Mouse (Mus musculus): ENCODE results near the gene Slc11a1. TPM values are rescaled to one million over a fixed set of nuclear protein-coding genes. Genes with fewer than 3 reads are reported as not detected.

Gene Slc11a1
- polyA plus RNA-seq, 1 experiment, result 16.9 TPM

DNA sequence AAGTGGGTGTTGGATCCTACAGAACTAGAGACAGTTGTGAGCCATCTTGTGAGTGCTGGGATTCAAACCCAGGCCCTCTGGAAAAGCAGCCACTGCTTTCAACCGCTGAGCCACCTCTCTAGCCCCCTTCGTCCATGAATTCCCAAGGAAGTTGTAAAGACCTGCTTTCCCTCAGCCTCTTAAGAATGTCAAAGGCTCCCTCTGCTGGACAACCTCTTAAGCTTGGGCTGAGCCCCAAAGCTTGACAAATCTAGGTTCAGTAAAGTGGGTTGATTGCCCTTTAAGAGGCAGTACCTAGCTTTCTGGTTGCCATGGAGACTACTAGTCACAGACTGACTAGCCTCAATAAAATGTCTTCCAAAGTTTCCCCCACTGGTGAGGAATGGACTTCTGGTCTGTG, 13.2 kb upstream of the Slc11a1 start, which contains the start of gene Catip:
TSS of gene Catip (plus strand) at position 297 of the 400 bp plus-strand sequence.
- Histone ChIP-seq H3K4me1 (ENCODE audit: control insufficient read depth, insufficient read depth, low read length) (peaks cover 5% of the 10 kb centered on the region), H3K4me3 (replicated peaks; ENCODE audit: control insufficient read depth, low read depth, low read length) (no peak within 1 kb of the TSS), H3K27ac (ENCODE audit: control insufficient read depth, insufficient read depth, low read depth, low read length, poor library complexity) (no peak within 1 kb of the TSS)
- 7% methylated on average over 2 of the region's 2 CpGs for WGBS
- no peak for TF ChIP-seq POLR2A (IDR thresholded peaks at IDR 0.05; ENCODE audit: borderline replicate concordance, control insufficient read depth, low read depth, low read length)
- TF ChIP-seq CTCF (IDR thresholded peaks at IDR 0.05; ENCODE audit: control insufficient read depth, insufficient read depth, low read length), result peak; percentile 46

DNA sequence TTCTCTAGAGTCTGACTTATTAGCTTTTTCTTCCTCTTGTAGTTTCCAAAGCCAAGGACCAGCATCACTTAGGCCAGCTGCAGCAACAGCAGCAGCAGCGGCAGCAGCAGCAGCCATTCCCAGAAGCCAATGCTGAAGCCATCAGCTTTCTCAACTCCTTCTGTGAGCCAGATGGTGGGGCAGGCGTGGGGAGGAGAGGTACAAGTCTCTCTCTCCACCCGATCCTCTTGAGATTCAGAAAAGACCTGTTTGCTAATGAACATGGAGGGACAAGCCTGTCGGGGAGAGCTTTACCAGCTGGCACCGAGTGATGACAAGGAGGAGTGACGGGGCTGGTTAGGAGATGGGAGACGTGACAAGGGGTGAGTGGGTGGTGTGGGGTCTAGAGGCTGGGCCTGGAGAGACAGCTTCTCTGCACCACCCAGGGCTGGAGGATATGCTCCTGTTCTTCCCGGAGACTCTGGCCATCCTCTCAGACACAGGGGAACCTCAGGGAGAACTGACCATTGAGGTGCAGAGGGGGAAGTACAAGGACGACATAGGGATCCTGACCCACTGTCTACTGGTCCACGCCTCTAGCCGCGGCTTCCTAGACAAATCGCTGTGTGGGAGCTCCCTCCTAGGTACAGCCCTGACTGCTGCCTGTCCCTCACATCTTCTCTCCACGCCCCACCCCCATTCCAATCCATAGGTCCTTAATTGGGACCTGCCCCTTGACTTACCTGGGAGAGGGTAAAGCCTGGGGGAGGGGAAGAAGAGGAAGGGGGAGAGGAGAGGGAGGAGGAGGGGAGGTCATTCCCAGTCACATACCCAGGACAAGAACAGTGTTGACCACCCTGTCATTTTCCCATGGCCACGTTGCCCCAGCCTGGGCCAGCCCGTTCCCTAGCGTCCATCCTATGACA, 12.4 kb upstream of the Slc11a1 start:
- WGBS, result 76% methylated on average over 17 of the region's 17 CpGs
- no peak overlapping the region for H3K27ac ChIP-seq (ENCODE audit: control insufficient read depth, insufficient read depth, low read depth, low read length, poor library complexity)
- TF ChIP-seq POLR2A (IDR thresholded peaks at IDR 0.05; ENCODE audit: borderline replicate concordance, control insufficient read depth, low read depth, low read length) (no peak), CTCF (IDR thresholded peaks at IDR 0.05; ENCODE audit: control insufficient read depth, insufficient read depth, low read length) (no peak; the same call in 1 of the 2 replicates)
- H3K4me3 ChIP-seq (replicated peaks; ENCODE audit: control insufficient read depth, low read depth, low read length), result no peak overlapping the region
- peaks cover 5% of the 10 kb centered on the region for H3K4me1 ChIP-seq (ENCODE audit: control insufficient read depth, insufficient read depth, low read length)

GRCm38 (mm10) chr1:74363437-74363836, 11.6 kb upstream of the Slc11a1 start:
- H3K27ac ChIP-seq (ENCODE audit: control insufficient read depth, insufficient read depth, low read depth, low read length, poor library complexity), result no peak overlapping the region
- 66% methylated on average over 5 of the region's 5 CpGs for WGBS
- no peak for TF ChIP-seq POLR2A (IDR thresholded peaks at IDR 0.05; ENCODE audit: borderline replicate concordance, control insufficient read depth, low read depth, low read length)
- no peak for TF ChIP-seq CTCF (IDR thresholded peaks at IDR 0.05; ENCODE audit: control insufficient read depth, insufficient read depth, low read length)

GRCm38 (mm10) chr1:74364270-74364669, 10.7 kb upstream of the Slc11a1 start:
- Histone ChIP-seq H3K27ac (ENCODE audit: control insufficient read depth, insufficient read depth, low read depth, low read length, poor library complexity) (no peak overlapping the region), H3K4me1 (ENCODE audit: control insufficient read depth, insufficient read depth, low read length) (peaks cover 7% of the 10 kb centered on the region), H3K4me3 (replicated peaks; ENCODE audit: control insufficient read depth, low read depth, low read length) (no peak overlapping the region)
- TF ChIP-seq CTCF (IDR thresholded peaks at IDR 0.05; ENCODE audit: control insufficient read depth, insufficient read depth, low read length), result no peak
- TF ChIP-seq POLR2A (IDR thresholded peaks at IDR 0.05; ENCODE audit: borderline replicate concordance, control insufficient read depth, low read depth, low read length), result no peak
- WGBS, result 17% methylated on average over 8 of the region's 8 CpGs

More at GRCm38 (mm10) chr1:74363437-74363836, 11.6 kb upstream of the Slc11a1 start:
- Histone ChIP-seq H3K4me1 (ENCODE audit: control insufficient read depth, insufficient read depth, low read length) (peaks cover 5% of the 10 kb centered on the region), H3K4me3 (replicated peaks; ENCODE audit: control insufficient read depth, low read depth, low read length) (no peak overlapping the region)

DNA sequence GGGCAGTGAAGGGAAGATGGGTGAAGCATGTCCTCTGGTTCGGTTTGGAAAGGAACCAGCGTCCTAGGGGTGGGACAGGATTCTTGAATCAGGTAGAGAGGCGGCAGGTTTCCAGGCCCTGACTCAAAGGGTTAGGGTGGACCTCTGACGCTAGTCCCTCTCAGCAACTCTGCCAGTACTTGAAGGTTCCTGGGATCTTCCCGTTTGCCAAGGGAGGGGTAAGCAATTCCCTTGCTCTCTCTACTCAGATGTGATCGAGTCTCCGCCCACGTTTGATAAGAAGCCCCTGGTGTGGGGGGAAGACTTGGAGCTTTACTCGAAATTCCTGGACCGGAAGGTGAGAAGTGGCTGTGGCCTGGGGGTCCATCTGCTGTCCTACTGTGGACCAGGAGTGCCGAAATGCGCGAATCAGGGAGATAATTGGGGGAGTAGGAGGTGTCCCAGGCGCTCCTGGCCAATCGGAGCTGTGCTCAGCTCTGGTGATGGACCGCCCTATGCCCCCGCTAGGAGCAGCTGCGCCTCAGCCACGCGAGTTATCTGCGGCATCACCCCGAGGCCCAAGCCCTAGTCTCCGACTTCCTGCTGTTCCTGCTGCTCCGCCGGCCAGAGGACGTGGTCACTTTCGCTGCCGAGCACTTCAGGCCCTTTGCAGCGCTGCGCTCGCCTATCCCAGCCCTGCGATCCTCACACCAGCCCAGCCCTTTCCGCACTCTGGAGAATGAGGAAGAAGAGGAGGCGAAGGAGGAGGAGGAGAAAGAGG, 6.9 kb upstream of the Slc11a1 start:
- WGBS, result 18% methylated on average over 34 of the region's 34 CpGs
- TF ChIP-seq POLR2A (IDR thresholded peaks at IDR 0.05; ENCODE audit: borderline replicate concordance, control insufficient read depth, low read depth, low read length), result peak; percentile 47; the same call in 1 of the 2 replicates
- no peak for TF ChIP-seq CTCF (IDR thresholded peaks at IDR 0.05; ENCODE audit: control insufficient read depth, insufficient read depth, low read length)
- peak overlapping the region; percentile 36 for H3K27ac ChIP-seq (ENCODE audit: control insufficient read depth, insufficient read depth, low read depth, low read length, poor library complexity)
- peak overlapping the region; percentile 27 for H3K4me3 ChIP-seq (replicated peaks; ENCODE audit: control insufficient read depth, low read depth, low read length)
- peaks cover 8% of the 10 kb centered on the region for H3K4me1 ChIP-seq (ENCODE audit: control insufficient read depth, insufficient read depth, low read length)

GRCm38 (mm10) chr1:74370040-74370439, 5.0 kb upstream of the Slc11a1 start:
- no peak for TF ChIP-seq CTCF (IDR thresholded peaks at IDR 0.05; ENCODE audit: control insufficient read depth, insufficient read depth, low read length)
- no peak for TF ChIP-seq POLR2A (IDR thresholded peaks at IDR 0.05; ENCODE audit: borderline replicate concordance, control insufficient read depth, low read depth, low read length)
- Histone ChIP-seq H3K4me1 (ENCODE audit: control insufficient read depth, insufficient read depth, low read length) (peaks cover 7% of the 10 kb centered on the region; the same call in 1 of the 2 replicates), H3K27ac (ENCODE audit: control insufficient read depth, insufficient read depth, low read depth, low read length, poor library complexity) (no peak overlapping the region), H3K4me3 (replicated peaks; ENCODE audit: control insufficient read depth, low read depth, low read length) (no peak overlapping the region)
- 30% methylated on average over 4 of the region's 4 CpGs for WGBS

- Histone ChIP-seq H3K27ac (ENCODE audit: control insufficient read depth, insufficient read depth, low read depth, low read length, poor library complexity) (no peak overlapping the region), H3K4me3 (replicated peaks; ENCODE audit: control insufficient read depth, low read depth, low read length) (no peak overlapping the region), H3K4me1 (ENCODE audit: control insufficient read depth, insufficient read depth, low read length) (peaks cover 10% of the 10 kb centered on the region; the same call in 1 of the 2 replicates)
- TF ChIP-seq CTCF (IDR thresholded peaks at IDR 0.05; ENCODE audit: control insufficient read depth, insufficient read depth, low read length), result no peak
- no peak for TF ChIP-seq POLR2A (IDR thresholded peaks at IDR 0.05; ENCODE audit: borderline replicate concordance, control insufficient read depth, low read depth, low read length)
- WGBS, result 2% methylated on average over 4 of the region's 4 CpGs
These were observed 1.6 kb upstream of the Slc11a1 start for GRCm38 (mm10) chr1:74373372-74373771.

DNA sequence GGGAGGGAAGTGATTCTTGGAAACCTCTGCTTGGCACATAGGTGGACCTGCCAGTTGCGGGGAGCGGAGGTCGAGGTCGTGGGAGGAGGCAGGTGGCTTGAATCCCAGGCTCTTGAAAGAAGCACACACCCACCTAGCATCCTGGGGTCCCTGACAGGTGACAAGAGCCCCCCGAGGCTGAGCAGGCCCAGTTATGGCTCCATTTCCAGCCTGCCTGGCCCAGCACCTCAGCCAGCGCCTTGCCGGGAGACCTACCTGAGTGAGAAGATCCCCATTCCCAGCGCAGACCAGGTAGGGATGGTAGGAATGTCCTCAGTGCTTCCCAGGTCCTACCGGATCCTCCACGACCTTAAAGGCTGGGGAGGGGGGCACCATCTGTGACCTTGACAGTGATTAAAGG, 566 bp downstream of the Slc11a1 start:
- H3K27ac ChIP-seq (ENCODE audit: control insufficient read depth, insufficient read depth, low read depth, low read length, poor library complexity), result peak overlapping the region; percentile 75
- peaks cover 12% of the 10 kb centered on the region; the same call in 1 of the 2 replicates for H3K4me1 ChIP-seq (ENCODE audit: control insufficient read depth, insufficient read depth, low read length)
- peak overlapping the region; percentile 64 for H3K4me3 ChIP-seq (replicated peaks; ENCODE audit: control insufficient read depth, low read depth, low read length)

More for the DNA sequence above, 566 bp downstream of the Slc11a1 start:
- no peak for TF ChIP-seq CTCF (IDR thresholded peaks at IDR 0.05; ENCODE audit: control insufficient read depth, insufficient read depth, low read length)
- TF ChIP-seq POLR2A (IDR thresholded peaks at IDR 0.05; ENCODE audit: borderline replicate concordance, control insufficient read depth, low read depth, low read length), result no peak
- whole genome bisulfite sequencing, result 58% methylated on average over 10 of the region's 10 CpGs

All from bone marrow, adult 2 months (tissue).